Mouse (Mus musculus) lung, embryonic 15.5 days (tissue): ENCODE measurements around the gene Rasl11a. TPM values are rescaled to one million over a fixed set of nuclear protein-coding genes. Genes with fewer than 3 reads are reported as not detected.

Source experiments
- ATAC-seq: fragments of 200-750 bp; cut with Nextera tagmentation; 2 replicates; pipeline ENCODE4 v1.8.0; 2017; ENCODE audit warnings: moderate number of reproducible peaks, borderline replicate concordance; ENCODE audit not compliant: low FRiP score, low TSS enrichment; ENCODE audit errors: extremely low read depth
- H3K27ac ChIP-seq: fragments of 300-500 bp; sonication (generic); 2 replicates; pipeline ENCODE4 v1.5.1; 2015; ENCODE audit warnings: moderate library complexity, mild to moderate bottlenecking, inconsistent platforms
- H3K27me3 ChIP-seq: fragments of 300-500 bp; sonication (generic); 2 replicates; pipeline ENCODE4 v1.6.1; 2015; ENCODE audit warnings: inconsistent platforms
- H3K36me3 ChIP-seq: fragments of 300-500 bp; sonication (generic); 2 replicates; pipeline ENCODE4 v1.6.1; 2015; ENCODE audit warnings: inconsistent platforms
- H3K4me1 ChIP-seq: fragments of 300-500 bp; sonication (generic); 2 replicates; pipeline ENCODE4 v1.6.1; 2015; ENCODE audit warnings: inconsistent platforms
- H3K4me2 ChIP-seq: fragments of 300-500 bp; sonication (generic); 2 replicates; pipeline ENCODE4 v1.6.1; 2015; ENCODE audit warnings: inconsistent platforms, mild to moderate bottlenecking, moderate library complexity
- H3K4me3 ChIP-seq: fragments of 300-500 bp; sonication (generic); 2 replicates; pipeline ENCODE4 v1.5.1; 2015; ENCODE audit warnings: mild to moderate bottlenecking, inconsistent platforms
- H3K9ac ChIP-seq: fragments of 300-500 bp; sonication (generic); 2 replicates; pipeline ENCODE4 v1.6.1; 2015; ENCODE audit warnings: inconsistent platforms
- H3K9me3 ChIP-seq: fragments of 300-500 bp; sonication (generic); 2 replicates; pipeline ENCODE4 v1.6.1; 2016; ENCODE audit warnings: inconsistent platforms
- WGBS: fragments of 180-500 bp; shearing (Covaris S2); methylation state at CpG from one replicate; pipeline ENCODE4 v1.1.7; 2015; 5-methylcytosine and 5-hydroxymethylcytosine counted together
- polyA plus RNA-seq: library from polyadenylated mRNA; unstranded; fragments of >200 nt; fragmentation: Nextera tagmentation; extraction: Ambion mirVana; gene quantifications from 2 replicates; pipeline ENCODE4 v1.2.1, GENCODE M21; 2015

The Rasl11a gene
- polyA plus RNA-seq, 1 experiment from 2014 or later: 24.8 TPM

DNA sequence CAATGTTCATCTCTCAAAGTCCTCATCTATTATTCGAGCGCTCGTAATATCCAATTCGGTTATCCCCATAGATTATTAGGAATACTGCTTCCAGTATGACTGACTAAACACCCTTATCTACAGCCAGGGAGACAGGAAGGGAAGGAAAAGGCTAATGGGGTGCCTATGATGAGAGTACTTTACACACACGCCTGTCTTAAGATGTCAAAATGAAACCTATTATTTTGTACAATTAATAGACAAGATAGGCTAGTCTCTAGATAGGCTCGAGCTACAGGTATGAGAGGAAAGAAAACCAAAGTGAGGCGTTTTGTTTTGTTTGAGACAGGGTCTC is 12.5 kb upstream of the Rasl11a start:
- Histone ChIP-seq H3K4me3 (peak overlapping the region; percentile 95), H3K36me3 (peaks cover 29% of the 10 kb centered on the region), H3K4me2 (peak overlapping the region; percentile 64), H3K27me3 (no peaks in the 10 kb centered on the region), H3K9me3 (no peaks in the 10 kb centered on the region), H3K4me1 (peaks cover 17% of the 10 kb centered on the region), H3K9ac (peak overlapping the region; percentile 100), H3K27ac (peak overlapping the region; percentile 90)
- WGBS: 19% methylated on average over 7 of the region's 7 CpGs
- peak; percentile 40; the same call in 1 of the 2 replicates for ATAC-seq

DNA sequence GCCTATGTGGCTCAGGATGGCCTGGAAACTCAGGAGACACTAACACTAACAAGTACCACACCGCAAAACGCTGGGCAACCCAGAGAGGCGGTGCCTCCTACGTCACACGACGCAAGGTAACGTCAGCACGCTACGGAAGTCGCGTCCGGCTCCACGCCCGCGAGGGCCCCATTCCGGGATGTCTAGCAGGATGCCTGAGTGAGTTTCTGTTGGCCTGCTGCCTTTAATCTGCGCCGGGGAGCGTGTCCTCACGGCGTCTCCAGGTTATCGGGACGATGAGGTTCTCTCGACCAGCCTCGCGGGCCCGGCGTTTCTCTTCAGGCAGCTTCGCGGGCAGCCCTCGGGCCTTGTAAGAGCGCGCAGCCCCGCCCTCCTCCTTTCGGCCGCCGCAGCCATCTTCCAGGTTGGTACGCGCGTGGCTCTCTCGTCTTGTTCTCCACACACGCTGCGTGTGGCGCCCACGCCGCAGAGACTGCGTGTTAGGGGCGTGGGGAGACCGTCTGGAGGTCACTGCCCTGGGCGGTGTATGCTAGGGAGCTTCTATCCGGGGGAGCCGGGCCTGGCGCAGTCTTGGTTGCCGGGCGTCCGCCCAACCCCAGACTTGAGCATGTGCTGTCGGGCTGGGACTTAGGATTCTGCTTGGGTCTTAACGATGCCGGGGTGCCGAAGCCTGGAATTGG is 12.0 kb upstream of the Rasl11a start, which contains the start of gene Rpl21:
Gene Rpl21 (plus strand): TSS at position 122 of the 680 bp plus-strand sequence.
- Histone ChIP-seq H3K4me1 (peaks cover 17% of the 10 kb centered on the region), H3K4me2 (peak within 1 kb of the TSS; percentile 64), H3K27ac (peak within 1 kb of the TSS; percentile 90), H3K36me3 (peaks cover 34% of the 10 kb centered on the region), H3K9me3 (no peaks in the 10 kb centered on the region), H3K4me3 (peak within 1 kb of the TSS; percentile 95), H3K27me3 (no peaks in the 10 kb centered on the region), H3K9ac (peak within 1 kb of the TSS; percentile 100)
- WGBS: under 1% methylated on average over 60 of the region's 60 CpGs
- ATAC-seq: peak; percentile 97

DNA sequence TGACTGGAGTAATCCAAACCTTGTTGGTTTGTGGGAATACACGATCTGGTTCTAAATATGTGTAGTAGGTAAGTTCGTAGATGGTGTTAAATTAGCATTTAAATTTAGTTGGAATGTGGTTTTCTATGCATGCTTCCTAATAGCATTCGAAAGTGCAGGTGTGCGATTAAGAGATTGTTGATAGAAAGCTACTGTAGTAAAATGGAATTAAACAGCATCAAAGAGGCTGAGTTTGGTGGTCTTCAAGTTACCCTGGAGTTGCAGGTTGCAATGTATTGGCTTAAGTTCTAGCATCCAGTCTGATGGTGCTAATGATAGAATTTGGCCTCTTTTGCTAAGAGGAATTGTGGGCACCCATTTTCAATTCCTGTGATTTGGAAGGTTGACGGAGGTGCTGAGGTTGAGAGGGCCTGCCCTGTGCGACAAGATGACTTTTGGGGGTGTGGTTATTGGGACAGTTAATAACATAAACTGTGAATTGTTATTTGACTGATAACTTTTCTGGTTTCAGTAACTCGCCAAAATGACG is 11.1 kb upstream of the Rasl11a start:
- Histone ChIP-seq H3K4me1 (peaks cover 17% of the 10 kb centered on the region), H3K4me2 (peak overlapping the region; percentile 64), H3K4me3 (peak overlapping the region; percentile 95), H3K27ac (peak overlapping the region; percentile 90), H3K9me3 (no peaks in the 10 kb centered on the region), H3K9ac (peak overlapping the region; percentile 100), H3K27me3 (no peaks in the 10 kb centered on the region), H3K36me3 (peaks cover 42% of the 10 kb centered on the region)
- 8% methylated on average over 8 of the region's 8 CpGs for WGBS
- ATAC-seq: no peak

DNA sequence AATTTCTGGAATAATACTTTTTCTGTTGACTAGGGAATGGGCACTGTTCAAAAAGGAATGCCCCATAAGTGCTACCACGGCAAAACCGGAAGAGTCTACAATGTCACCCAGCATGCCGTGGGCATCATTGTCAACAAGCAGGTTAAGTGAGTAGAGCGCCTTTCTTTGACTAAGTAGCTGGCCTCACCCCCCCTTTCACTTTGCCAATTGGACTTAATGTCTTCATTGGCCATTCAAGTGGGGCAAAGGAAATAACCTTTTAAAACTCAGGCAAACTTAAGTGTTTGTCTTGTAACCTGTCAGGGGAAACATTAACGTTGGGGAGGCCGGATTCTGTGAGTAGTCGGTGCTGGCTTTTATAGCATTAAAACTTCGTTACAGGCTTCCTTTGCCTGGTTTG is 9.9 kb upstream of the Rasl11a start:
- no peak overlapping the region for H3K27ac ChIP-seq
- WGBS: 58% methylated on average over 8 of the region's 8 CpGs
- no peaks in the 10 kb centered on the region for H3K9me3 ChIP-seq
- no peak overlapping the region for H3K9ac ChIP-seq
- no peaks in the 10 kb centered on the region for H3K27me3 ChIP-seq
- H3K36me3 ChIP-seq: peaks cover 46% of the 10 kb centered on the region
- H3K4me3 ChIP-seq: no peak overlapping the region
- peaks cover 17% of the 10 kb centered on the region for H3K4me1 ChIP-seq
- no peak for ATAC-seq
- H3K4me2 ChIP-seq: no peak overlapping the region; the same call in 1 of the 2 replicates

DNA sequence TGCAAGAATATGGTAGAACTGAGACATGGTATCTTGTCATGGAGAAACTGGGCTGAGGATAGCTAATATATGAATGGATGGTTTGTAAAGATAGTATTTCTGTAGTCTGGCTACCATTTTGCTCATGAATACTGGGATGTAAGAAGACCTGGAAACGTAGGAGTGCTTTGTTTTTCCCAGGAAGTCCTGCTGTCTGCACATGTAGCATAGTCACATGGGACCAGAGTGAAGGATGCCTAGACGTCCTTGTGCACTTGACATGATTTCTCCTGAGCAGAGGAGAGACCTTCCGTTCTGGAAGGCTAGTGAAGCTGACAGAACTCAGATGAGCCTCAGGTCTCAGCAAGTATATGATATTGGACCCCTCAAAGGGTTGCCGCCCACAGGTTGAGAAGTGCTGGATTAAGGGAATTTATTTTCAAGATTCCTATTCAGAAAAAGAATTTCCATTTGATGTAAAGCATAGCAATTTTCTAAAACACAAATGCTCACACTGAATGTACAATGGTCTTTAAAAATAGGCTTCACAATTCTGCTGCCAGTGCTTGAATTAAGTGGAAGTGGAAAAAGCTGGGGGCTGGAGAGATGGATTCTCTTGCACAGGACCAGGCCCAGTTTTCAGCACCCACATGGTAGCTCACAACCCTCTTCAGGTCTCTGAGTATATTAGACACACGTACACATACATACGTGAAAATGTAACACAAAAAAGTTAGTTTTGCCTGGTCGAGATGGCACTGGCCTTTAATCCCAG is 6.7 kb upstream of the Rasl11a start:
- 61% methylated on average over 7 of the region's 7 CpGs for WGBS
- Histone ChIP-seq H3K36me3 (peaks cover 46% of the 10 kb centered on the region), H3K27ac (no peak overlapping the region), H3K9me3 (no peaks in the 10 kb centered on the region), H3K9ac (no peak overlapping the region), H3K4me3 (no peak overlapping the region), H3K27me3 (no peaks in the 10 kb centered on the region), H3K4me1 (peaks cover 17% of the 10 kb centered on the region), H3K4me2 (no peak overlapping the region)
- no peak for ATAC-seq

DNA sequence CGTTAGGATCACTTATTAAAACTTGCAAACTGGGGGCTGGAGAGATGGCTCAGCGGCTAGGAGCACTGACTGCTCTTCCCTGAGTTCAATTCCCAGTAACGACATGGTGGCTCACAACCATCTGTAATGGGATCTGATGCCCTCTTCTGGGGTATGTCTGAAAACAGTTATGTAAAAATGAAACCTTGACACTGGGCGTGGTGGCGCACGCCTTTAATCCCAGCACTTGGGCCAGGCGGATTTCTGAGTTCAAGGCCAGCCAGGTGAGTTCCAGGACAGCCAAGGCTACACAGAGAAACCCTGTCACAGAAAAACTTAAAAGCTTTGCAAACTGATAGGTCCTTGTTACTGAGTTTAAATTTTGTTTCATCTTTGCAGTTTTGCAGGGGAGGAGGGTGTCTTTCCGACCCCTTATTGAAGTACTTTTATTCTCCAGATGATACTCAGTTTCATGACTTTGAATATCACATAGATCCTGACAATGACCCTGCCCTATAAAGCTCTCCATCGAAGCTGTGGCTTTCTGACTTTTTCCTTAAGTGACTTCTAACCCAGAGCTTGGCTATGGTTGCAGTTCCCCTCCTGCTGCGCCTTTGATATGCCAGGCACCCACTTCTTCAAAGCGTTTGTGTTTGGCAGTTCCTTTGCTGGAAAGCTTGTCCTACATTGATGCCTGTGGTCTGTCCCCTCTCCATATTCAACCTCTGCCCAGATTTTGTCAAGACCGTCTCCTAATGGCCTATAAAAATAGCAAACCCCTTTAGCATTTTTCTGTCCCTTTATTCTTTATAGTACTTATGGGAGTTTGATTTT is 5.8 kb upstream of the Rasl11a start:
- H3K27ac ChIP-seq: peak overlapping the region; percentile 25; the same call in 1 of the 2 replicates
- no peak overlapping the region for H3K4me2 ChIP-seq
- no peak overlapping the region for H3K9ac ChIP-seq
- no peak overlapping the region for H3K4me3 ChIP-seq
- no peaks in the 10 kb centered on the region for H3K9me3 ChIP-seq
- peaks cover 46% of the 10 kb centered on the region for H3K36me3 ChIP-seq
- no peaks in the 10 kb centered on the region for H3K27me3 ChIP-seq
- ATAC-seq: no peak
- peaks cover 12% of the 10 kb centered on the region for H3K4me1 ChIP-seq
- 49% methylated on average over 12 of the region's 12 CpGs for WGBS

DNA sequence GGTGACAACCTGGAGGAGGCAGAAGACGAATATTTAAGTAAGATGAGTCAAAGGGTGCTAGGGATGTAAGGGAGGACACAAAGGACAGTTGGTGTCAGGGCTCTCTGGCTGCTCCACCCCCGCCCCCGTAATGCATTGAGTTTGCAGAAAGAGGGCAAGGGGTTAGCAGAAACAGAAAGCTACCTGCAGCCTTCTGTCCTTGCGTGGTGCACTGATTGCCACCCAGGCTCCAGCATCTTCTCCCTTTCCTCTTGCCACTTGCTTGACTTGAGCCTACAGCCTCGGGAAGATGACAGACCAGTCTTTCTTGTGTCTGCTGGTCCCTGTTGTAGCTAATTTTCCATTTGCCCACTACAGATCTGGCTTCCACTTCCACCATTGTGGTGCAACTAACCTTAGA is 5.1 kb upstream of the Rasl11a start:
- Histone ChIP-seq H3K4me1 (peaks cover 11% of the 10 kb centered on the region), H3K36me3 (peaks cover 42% of the 10 kb centered on the region), H3K9ac (no peak overlapping the region), H3K9me3 (no peaks in the 10 kb centered on the region), H3K27ac (peak overlapping the region; percentile 25; the same call in 1 of the 2 replicates), H3K4me2 (no peak overlapping the region), H3K4me3 (no peak overlapping the region), H3K27me3 (no peaks in the 10 kb centered on the region)
- 41% methylated on average over 5 of the region's 5 CpGs for WGBS
- no peak for ATAC-seq

DNA sequence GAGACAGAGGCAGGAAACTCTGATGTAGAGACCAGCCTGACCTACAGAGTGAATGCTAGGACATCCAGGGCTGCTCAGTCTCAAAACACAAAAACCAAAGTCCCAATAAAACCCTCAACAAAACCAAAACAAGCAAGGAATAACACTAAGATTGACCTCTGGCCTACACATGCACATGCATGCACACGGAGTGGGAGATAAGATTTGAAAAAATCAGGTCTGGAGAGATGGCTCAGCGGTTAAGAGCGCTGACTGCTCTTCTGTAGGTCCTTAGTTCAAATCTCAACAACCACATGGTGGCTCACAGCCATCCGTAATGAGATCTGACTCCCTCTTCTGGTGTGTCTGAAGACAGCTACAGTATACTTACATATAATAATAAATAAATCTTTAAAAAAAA is 4.4 kb upstream of the Rasl11a start:
- 73% methylated on average over 4 of the region's 4 CpGs for WGBS
- no peaks in the 10 kb centered on the region for H3K27me3 ChIP-seq
- no peak overlapping the region for H3K27ac ChIP-seq
- no peaks in the 10 kb centered on the region for H3K9me3 ChIP-seq
- H3K4me3 ChIP-seq: no peak overlapping the region
- H3K9ac ChIP-seq: no peak overlapping the region
- no peak for ATAC-seq
- peaks cover 6% of the 10 kb centered on the region for H3K4me1 ChIP-seq
- peaks cover 36% of the 10 kb centered on the region for H3K36me3 ChIP-seq
- no peak overlapping the region for H3K4me2 ChIP-seq

DNA sequence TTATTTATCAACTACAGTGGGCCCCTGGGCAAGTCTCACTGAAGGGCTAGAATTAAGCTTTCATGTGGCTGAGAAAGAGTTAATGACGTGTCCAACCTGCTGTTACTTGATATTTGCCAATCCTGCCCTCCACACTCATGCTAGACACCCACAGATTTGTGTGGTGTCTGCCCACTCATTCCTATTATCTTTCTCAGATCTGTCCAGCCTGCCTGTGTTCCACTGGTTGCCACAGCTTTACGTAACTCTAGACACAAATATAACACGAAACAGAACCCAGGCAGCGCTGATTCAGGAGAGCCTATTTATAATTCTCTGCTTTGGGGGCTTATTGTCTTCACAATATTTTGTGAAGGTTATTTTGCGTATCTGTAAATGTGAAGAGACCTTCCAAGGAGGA is 3.6 kb upstream of the Rasl11a start:
- WGBS: 74% methylated on average over 5 of the region's 5 CpGs
- Histone ChIP-seq H3K9ac (no peak overlapping the region), H3K36me3 (peaks cover 27% of the 10 kb centered on the region), H3K4me3 (no peak overlapping the region), H3K4me2 (no peak overlapping the region), H3K27me3 (no peaks in the 10 kb centered on the region), H3K27ac (no peak overlapping the region), H3K4me1 (peaks cover 13% of the 10 kb centered on the region), H3K9me3 (no peaks in the 10 kb centered on the region)
- ATAC-seq: no peak

DNA sequence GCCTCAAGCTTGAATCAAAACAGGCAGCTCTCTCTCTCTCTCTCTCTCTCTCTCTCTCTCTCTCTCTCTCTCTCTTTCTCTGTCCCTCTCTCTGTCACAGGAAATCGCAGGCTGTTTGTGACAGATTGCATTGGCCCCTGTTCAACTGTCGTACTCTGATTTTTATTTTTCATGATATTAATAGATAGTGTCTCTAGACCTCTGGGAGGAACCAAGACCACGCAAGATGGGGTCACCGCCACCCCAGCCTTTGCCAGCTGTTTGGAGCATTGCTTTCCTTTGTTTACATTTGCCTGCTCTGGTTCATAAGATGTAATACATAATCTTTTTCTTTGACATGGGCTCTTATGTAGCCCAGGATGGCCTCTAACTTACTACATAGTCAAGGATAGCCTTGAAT is 2.9 kb upstream of the Rasl11a start:
- Histone ChIP-seq H3K27ac (no peak overlapping the region), H3K4me1 (peaks cover 20% of the 10 kb centered on the region), H3K27me3 (no peaks in the 10 kb centered on the region), H3K4me2 (no peak overlapping the region), H3K4me3 (no peak overlapping the region), H3K36me3 (peaks cover 20% of the 10 kb centered on the region), H3K9me3 (no peaks in the 10 kb centered on the region), H3K9ac (no peak overlapping the region)
- no peak for ATAC-seq
- WGBS: 54% methylated on average over 4 of the region's 4 CpGs

DNA sequence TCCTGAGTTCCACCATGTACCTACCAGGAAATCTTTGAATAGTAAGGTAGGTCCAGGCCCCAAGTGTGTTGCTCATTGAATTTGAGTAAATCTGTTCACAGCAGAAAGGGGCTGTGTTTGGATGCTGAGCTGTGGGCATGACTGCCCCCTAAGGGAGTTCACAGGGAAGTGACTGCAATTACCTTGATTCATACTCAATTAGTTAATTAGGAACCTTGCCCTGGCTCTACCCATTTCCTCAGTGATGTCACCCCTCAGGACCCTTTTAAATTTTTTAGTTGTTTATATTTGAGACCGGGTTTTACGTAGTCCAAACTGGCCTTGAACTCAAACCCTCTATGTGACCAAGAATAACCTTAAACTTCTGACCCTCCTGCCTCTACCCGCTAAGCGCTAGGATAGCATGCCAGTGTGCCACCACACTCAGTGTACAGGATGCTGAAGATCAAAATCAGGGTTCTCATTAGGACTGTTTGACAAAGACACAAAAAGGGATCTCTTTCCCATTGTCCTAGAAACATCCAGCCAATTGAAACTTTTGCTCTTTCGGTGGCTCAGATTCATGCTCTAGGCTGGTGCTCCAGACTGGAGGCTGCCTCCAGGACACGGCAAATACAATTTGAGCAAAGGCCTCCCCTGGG is 450 bp upstream of the Rasl11a start:
- 8% methylated on average over 6 of the region's 6 CpGs for WGBS
- peak overlapping the region; percentile 76 for H3K4me3 ChIP-seq
- H3K27me3 ChIP-seq: no peaks in the 10 kb centered on the region
- H3K4me1 ChIP-seq: peaks cover 29% of the 10 kb centered on the region
- peak overlapping the region; percentile 99 for H3K4me2 ChIP-seq
- H3K9me3 ChIP-seq: no peaks in the 10 kb centered on the region
- peak overlapping the region; percentile 51; the same call in 1 of the 2 replicates for H3K27ac ChIP-seq
- ATAC-seq: peak; percentile 5; the same call in 1 of the 2 replicates
- H3K36me3 ChIP-seq: no peaks in the 10 kb centered on the region
- H3K9ac ChIP-seq: peak overlapping the region; percentile 34
